Mouse (Mus musculus): ENCODE measurements at regions not wholly inside any gene's neighbourhood (a gene's known extent, or its start where the extent isn't known, plus 50 kb on each side); places are given as distances from the start of the nearest gene placed in this dataset.

DNA sequence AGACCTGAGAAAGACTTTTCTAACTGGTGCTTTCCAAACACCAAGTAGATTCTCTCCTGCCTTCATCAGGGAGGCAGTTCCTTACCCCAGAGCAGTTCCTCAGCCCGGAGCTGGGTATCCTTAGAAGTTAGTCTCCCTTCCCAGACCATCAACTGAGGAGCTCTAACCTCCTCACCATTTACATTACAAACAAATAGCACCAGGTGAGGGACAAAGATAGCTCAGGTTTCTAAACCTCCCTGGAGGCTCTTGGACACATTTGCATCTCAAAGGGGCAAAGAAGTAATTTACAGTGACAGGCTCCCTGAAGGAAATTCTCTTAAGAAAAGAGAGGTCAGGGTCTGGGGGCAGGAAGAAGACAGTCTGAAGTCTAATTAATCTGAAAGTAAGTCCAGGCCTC is 486.5 kb upstream of the Tmem132c start:
- TF ChIP-seq CTCF (IDR thresholded peaks at IDR 0.05; ENCODE audit: borderline replicate concordance, insufficient read depth, low read length) (no peak), POLR2A (IDR thresholded peaks at IDR 0.05; ENCODE audit: low read depth, low read length) (no peak)
